Mouse (Mus musculus): ENCODE data around the gene Arpp21. TPM values are rescaled to one million over a fixed set of nuclear protein-coding genes. Genes with fewer than 3 reads are reported as not detected.

Arpp21 gene
- polyA plus RNA-seq, 1 experiment = not detected

DNA sequence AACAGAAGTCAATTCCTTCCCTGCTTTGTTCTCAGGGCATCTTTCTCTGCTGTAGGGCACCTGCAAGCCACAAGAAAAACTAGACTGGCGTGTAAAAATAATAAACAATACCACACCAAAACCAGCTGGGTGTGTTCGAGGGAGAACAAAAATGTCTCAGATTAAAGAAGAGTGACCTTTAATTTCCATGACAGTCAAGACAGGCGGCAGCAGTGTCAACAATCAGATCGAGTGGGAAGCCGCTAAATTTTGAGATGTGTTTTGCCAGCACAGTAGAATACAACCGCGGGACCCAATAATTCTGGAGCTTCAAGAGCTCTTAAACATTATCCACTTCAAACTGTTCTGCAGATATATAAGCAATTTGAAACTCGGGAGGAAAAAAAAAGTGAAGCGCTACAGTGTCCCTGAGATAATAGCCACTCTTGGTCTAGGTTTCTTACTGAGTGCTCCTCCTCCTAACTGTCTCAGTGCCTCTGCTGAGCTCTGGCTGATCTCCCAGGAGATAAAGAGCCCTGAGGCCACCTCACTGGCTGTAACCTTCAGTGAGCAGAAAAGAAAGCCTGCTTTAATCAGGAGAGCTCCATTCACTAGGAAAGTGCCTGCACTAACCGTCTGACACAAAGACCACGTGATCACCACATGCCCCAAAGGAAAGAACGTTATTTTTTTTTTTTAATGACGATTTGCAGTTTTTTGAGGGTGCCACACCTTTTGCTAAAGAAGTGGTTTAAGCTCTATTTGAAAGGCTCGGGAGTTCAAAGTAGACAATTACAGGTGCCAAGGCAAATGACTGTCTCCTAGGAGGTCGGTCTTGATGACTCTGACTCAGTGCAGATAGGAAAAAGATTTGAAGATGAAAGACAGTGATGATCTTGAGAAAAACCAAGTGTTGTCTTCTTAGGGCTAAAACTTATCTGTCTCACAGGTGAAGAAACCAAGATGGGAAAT lies 61.1 kb downstream of the Arpp21 start:
- no peak for TF ChIP-seq GATA1 (IDR thresholded peaks at IDR 0.05; ENCODE audit: low read length)

DNA sequence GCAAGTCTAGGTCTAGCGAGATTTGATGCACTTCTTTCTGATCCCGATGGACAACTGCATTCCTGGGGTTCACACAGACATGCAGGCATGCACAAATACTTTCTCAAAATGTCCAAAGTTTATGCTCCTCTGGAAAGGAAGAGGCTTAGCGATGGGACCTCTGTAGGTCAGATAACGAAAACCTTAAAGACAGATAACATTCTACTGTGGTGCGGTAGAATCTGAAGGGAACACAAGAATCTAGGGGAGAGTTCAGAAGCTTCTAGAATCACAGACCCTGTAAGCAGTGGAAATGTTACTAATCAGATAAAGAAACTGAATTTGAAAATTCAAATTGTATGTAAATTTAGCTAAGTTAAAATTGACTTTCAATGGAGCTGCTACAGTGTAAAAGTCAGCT lies 62.0 kb downstream of the Arpp21 start:
- TF ChIP-seq GATA1 (IDR thresholded peaks at IDR 0.05; ENCODE audit: low read length) = no peak

DNA sequence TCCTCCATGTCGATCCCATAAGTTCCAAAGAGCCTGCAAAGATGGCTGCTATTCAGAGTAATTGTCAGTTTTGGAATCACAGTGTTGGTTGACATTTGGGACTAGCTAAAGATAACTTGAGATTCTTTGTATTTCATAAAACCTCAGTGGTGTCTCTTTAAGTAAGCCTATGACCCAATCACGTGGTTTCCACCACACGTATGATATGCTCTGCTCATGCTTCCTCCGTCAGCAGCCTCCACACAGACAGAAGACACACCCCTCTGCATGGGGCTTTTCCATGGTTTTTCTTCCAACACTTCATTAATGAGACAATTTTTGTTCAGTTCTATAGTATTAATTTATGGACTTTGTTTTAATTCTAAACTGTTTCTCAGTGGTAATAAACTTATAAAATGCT lies 71.1 kb downstream of the Arpp21 start:
- no peak for TF ChIP-seq GATA1 (IDR thresholded peaks at IDR 0.05; ENCODE audit: low read length)

DNA sequence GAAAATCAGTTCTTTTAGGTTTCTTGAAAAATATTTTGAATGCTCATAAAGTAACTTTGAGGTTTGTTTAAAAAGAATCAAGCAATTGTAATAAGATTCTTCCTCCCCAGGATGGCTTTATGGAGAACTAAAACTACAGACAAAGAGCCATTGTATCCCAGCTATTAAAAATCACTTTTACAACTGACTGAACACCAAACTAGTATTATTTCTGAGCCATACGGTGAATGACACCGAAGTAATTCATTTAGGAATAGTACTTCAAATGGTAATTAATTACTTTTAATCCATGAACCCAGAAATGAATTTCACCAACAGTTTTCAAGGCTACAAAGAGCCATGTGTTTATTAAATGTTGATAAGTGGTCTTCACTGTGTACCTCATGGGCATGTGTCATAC lies 74.8 kb downstream of the Arpp21 start:
- TF ChIP-seq GATA1 (IDR thresholded peaks at IDR 0.05; ENCODE audit: low read length) = no peak

DNA sequence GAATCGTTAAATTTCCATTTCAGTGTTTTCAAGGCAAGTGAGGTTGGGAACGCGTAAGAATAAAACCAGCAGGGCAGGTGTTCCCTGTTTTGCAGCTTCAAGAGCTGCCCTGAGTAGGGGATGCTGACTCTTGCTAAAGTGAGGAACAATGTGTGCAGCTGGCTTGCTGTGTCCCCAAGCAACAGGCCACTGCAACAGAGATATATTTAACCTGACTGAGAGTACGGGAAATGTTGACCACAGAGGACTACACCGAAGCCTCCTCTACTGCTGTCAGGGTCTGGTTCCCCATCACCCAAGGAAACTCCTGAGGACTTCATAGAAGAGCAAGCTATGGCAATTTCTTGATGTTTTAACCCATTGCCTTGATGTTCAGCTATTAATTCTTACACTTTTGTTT lies 81.8 kb downstream of the Arpp21 start:
- no peak for TF ChIP-seq GATA1 (IDR thresholded peaks at IDR 0.05; ENCODE audit: low read length)

DNA sequence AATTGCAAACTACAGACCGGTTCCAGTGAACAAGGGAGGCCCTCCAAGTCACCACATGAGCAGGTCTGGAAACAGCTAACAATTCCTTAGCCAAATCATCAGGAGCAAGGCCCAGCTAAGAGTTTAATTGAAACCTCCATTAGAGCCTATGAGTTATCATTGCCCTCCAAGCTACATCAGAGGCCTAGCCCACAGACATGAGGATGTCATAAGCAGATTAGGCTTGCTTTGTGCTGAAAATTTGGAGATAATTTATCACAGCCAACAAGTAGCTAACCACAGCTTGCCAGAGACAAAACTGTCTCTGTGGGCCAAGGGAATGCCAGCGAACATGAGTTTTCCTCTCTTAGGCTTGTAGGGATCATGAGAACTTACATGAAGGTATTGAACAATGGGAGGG lies 83.0 kb downstream of the Arpp21 start:
- no peak for TF ChIP-seq GATA1 (IDR thresholded peaks at IDR 0.05; ENCODE audit: low read length)

DNA sequence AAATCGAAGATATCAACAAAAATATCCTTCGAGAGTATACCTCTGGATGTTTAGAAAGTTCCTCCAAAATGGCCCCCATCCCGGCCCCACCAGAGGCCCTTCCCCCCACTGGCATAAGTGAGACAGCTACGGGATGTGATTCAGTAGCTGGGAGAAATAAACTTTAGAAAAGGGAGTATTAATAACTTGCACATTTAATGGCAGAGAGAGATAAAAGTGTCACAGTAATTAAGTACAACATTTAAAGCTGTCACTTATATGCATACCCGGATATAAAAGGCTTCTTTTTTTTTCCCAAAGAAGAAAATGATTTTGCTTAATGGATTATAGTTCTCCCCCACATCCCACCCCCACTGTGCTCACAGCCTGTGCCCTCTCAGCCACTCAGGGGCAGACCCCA lies 84.6 kb downstream of the Arpp21 start:
- no peak for TF ChIP-seq GATA1 (IDR thresholded peaks at IDR 0.05; ENCODE audit: low read length)

DNA sequence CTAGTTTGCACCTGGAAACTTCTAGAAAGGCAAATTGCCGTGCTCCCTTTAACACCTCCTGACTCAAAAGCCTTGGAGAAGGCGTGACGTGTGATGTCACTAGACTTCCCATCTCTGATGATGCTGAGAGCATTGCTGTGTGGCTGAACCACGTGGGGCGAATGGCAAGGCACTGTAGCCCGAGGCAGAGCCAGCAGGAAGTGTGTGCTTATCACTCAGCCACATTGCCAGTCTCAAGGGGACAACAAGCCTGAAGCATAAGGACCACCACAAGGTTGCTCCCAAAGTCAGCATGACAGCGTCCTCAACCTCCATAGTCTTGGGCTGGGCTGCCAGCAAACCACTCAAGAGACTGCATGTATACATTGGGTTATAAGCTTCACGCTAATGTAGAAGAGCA lies 95.1 kb downstream of the Arpp21 start:
- no peak for TF ChIP-seq GATA1 (IDR thresholded peaks at IDR 0.05; ENCODE audit: low read length)

DNA sequence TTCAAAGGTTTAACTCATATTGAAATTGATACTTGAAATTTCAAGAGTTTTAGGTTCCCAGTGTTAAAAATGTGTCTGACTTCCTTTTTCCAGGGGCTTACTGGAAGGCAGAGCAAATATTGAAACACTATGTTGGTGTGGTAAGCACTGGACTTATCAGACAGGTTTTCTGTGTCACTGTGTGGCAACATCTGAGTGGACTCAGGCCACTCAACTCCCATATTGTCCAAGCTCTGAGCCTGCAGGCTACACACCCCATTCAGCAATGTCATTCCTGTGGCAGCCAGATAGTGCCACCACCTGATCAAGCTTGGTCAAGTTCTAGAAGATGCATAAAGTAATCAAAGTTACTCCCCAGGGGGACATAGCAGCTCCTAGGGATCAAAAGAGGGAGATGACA lies 97.9 kb downstream of the Arpp21 start:
- TF ChIP-seq GATA1 (IDR thresholded peaks at IDR 0.05; ENCODE audit: low read length) = no peak

DNA sequence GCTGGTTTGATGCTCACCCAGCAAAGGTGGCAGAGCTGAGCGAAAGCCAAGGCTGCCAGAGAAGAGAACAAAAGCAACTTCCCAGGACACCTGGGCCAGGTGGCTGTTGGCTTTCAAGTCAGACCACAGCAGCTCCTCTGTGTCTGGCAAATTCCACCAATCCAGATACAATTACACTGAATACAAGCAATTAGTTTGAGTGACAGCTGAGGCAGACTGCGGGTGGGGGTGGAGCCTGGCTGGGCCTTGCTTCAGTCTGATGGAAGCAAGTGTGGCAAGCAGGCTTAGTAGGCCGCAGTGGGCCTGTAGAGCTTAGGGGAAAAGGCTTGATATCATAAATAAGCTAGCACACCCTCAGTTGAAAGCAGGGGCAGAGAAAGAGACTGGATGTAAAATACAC lies 104.9 kb downstream of the Arpp21 start:
- no peak for TF ChIP-seq GATA1 (IDR thresholded peaks at IDR 0.05; ENCODE audit: low read length)

DNA sequence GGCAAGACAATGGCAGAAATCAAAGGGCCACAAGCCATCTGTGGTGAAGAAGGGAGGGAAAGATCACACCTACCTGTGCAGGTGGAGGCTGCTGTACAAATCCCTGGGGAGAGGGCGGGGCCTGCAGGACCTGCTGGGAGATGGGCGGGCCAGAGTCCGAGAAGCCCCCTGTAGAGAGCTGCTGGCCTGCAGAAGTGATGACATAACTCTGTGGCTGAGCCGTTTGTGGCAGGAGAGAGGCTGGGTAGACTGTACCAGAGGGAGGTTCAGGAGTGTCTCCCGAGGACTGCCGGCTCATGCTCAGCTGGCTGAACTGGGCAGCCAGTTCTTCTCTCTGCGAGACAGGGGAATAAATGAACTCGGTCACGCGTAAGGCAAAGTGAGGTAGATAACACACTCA lies 111.1 kb downstream of the Arpp21 start:
- no peak for TF ChIP-seq GATA1 (IDR thresholded peaks at IDR 0.05; ENCODE audit: low read length)

DNA sequence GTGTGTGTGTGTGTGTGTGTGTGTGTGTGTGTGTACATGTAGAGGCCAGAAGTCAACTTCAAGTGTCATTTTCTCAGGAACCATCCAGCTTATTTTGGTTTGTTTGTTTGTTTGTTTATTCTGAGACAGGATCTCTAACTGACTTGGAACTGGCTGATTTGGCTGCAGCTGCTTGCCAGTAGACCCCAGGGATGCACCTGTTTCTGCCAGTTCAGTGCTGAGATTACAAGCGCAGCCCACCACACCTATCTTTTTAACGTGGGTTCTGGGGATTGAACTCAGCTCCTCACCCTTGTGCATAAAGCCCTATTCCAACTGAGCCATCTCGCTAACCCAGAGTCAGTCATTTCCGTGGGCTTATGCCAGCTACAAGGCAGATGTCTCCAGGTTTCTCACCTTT lies 111.6 kb downstream of the Arpp21 start:
- no peak for TF ChIP-seq GATA1 (IDR thresholded peaks at IDR 0.05; ENCODE audit: low read length)

DNA sequence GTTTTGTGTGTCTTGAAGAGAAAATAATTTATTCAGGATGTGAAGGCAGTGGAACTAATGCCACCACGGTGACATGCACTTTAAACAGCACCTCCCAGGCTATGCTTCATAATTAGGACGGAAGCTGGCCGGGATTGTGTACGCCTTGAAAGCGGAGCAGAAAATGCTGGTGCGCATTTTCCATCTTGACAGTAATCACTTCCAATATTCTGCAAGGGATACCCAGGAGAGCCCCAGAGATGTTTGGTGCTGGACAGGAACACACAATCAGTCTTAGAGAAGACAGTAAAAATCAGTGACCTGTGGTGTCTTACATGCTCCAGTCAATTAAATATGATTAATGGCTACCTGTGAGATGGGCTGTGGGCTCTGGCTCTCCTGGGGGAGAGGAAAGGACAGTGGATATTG lies 112.3 kb downstream of the Arpp21 start:
- no peak for TF ChIP-seq GATA1 (IDR thresholded peaks at IDR 0.05; ENCODE audit: low read length)

DNA sequence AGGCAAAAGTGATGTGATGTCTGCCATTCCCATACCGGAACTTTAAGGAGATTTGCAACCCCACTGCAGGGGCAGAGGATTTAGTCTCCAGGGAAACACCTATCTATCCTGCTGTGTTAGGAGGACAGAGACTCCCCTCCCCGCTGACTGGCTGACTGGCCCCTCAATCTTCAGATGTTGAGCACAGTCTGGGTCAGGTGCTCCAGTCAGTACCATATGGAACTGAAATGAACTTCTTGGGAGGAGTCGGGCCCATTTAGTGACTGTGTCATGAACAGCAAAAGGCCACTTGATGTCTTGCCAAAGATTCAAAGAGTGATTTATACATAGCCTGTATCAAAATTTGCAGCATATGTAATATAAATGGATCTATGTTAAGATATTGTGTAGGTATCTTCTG lies 116.2 kb downstream of the Arpp21 start:
- TF ChIP-seq GATA1 (IDR thresholded peaks at IDR 0.05; ENCODE audit: low read length) = no peak

DNA sequence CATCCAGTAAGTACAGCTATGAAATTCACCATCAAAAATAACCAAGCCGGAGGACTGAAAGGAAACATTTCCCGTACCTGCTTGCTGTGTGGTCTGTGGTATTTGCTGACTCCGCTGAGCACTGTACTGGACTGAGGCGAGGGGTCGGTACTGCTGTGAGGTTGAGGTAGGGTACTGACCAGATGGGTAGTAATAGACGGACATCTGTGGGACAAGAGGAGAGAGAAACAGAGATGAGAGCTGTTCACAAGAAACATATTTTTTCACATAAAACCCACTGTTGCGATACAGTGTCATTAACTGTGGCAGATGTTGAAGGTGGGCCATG lies 116.7 kb downstream of the Arpp21 start:
- no peak for TF ChIP-seq GATA1 (IDR thresholded peaks at IDR 0.05; ENCODE audit: low read length)

DNA sequence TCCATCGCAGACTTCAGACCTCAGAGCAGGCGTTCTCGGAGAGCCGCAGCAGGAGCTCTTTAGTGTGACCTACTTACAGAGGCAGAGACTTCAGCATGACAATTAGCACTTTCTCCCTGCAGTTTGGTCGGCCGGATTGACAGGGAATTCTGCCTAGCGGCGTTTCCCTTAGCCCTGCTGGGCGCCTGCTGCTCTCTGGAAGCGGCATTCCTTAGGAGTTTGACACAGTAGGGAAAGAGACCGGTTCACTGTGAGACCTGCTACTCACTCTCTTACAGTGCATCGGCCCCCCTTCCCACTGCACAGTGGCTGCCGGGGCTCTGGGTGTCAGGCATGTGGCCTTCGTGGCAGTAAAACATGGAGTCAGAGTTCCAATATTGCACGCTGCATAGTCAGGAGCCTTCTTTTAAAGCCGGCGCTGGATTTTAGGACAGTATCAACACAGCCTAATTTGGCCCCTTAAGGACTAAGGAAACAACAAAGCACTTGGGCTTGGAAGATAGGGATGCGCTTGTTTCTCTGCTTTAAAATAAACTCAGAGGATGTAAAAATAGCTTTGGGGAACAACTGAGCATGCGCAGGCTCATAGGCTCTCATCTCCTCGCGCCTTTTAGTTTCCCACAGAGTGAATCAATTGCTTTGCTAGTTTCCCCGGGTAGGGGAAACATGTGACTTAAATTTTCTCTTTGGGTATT lies 117.2 kb downstream of the Arpp21 start:
- TF ChIP-seq GATA1 (IDR thresholded peaks at IDR 0.05; ENCODE audit: low read length) = no peak

Data from G1E-ER4 (cell line).